Mouse (Mus musculus) kidney, postnatal 4 days (tissue): ENCODE measurements around the gene Coasy.
"Not testable (repeated sequence)": the region's sequence is repeated elsewhere in the genome, so short reads cannot be mapped to it uniquely, and the experiment has no call there.

Experiments
- DNase-seq, 2 experiments: peaks; one replicate each; pipeline ENCODE4 v3.0.0; 2021; ENCODE audit warnings: mixed read lengths in 2 of 2

The Coasy gene

GRCm38 (mm10) chr11:101094930-101095313 is 12.6 kb downstream of the Coasy start:
- no peak for DNase-seq

GRCm38 (mm10) chr11:101095314-101096024 is 13.1 kb downstream of the Coasy start, which contains the start of gene Psmc3ip:
Gene Psmc3ip (minus strand): TSS chr11:101095436.
- peak; percentile 96 to 97 for DNase-seq

GRCm38 (mm10) chr11:101098231-101098630 is 15.9 kb downstream of the Coasy start:
- DNase-seq, result no peak

- DNase-seq, result no peak
Measured at GRCm38 (mm10) chr11:101103011-101103410, 20.6 kb downstream of the Coasy start.

GRCm38 (mm10) chr11:101109351-101109750 is 27.0 kb downstream of the Coasy start:
- DNase-seq, result no peak

GRCm38 (mm10) chr11:101110708-101111107 is 28.3 kb downstream of the Coasy start:
- no peak for DNase-seq

GRCm38 (mm10) chr11:101111178-101111577 is 28.8 kb downstream of the Coasy start:
- DNase-seq, result no peak

GRCm38 (mm10) chr11:101112186-101112585 is 29.8 kb downstream of the Coasy start:
- DNase-seq, result no peak

GRCm38 (mm10) chr11:101115564-101115963 is 33.2 kb downstream of the Coasy start:
- DNase-seq, result peak in 1 of 2 experiments; percentile 12

GRCm38 (mm10) chr11:101118105-101118504 is 35.7 kb downstream of the Coasy start:
- no peak for DNase-seq

GRCm38 (mm10) chr11:101119131-101119760 is 36.9 kb downstream of the Coasy start:
- no peak for DNase-seq

- peak; percentile 99 to 100 for DNase-seq
Measured at GRCm38 (mm10) chr11:101119761-101120544, 37.6 kb downstream of the Coasy start, which contains the start of the genes Retreg3 and Tubg1. Gene Retreg3 (minus strand): TSS chr11:101119893. Gene Tubg1 (plus strand): TSS chr11:101119938.

GRCm38 (mm10) chr11:101120545-101121188 is 38.3 kb downstream of the Coasy start:
- DNase-seq, result no peak

- peak in 1 of 2 experiments; percentile 25 for DNase-seq
Measured at GRCm38 (mm10) chr11:101124494-101124893, 42.1 kb downstream of the Coasy start.

- DNase-seq, result not testable (repeated sequence)
Measured at GRCm38 (mm10) chr11:101125008-101125407, 42.6 kb downstream of the Coasy start.

GRCm38 (mm10) chr11:101127075-101127474 is 44.7 kb downstream of the Coasy start:
- peak; percentile 30 to 49 for DNase-seq

GRCm38 (mm10) chr11:101128996-101129577 is 46.7 kb downstream of the Coasy start:
- no peak for DNase-seq

GRCm38 (mm10) chr11:101130056-101130756 is 47.8 kb downstream of the Coasy start:
- peak in 1 of 2 experiments; percentile 28 for DNase-seq

- DNase-seq, result no peak
Measured at GRCm38 (mm10) chr11:101131187-101131586, 48.8 kb downstream of the Coasy start.

- peak; percentile 68 to 72 for DNase-seq
Measured at GRCm38 (mm10) chr11:101131701-101132100, 49.3 kb downstream of the Coasy start.

- DNase-seq, result peak in 1 of 2 experiments; percentile 37
Measured at GRCm38 (mm10) chr11:101133037-101133436, 50.7 kb downstream of the Coasy start.
